Mouse (Mus musculus): ENCODE measurements around the gene Nmt2.

DNA sequence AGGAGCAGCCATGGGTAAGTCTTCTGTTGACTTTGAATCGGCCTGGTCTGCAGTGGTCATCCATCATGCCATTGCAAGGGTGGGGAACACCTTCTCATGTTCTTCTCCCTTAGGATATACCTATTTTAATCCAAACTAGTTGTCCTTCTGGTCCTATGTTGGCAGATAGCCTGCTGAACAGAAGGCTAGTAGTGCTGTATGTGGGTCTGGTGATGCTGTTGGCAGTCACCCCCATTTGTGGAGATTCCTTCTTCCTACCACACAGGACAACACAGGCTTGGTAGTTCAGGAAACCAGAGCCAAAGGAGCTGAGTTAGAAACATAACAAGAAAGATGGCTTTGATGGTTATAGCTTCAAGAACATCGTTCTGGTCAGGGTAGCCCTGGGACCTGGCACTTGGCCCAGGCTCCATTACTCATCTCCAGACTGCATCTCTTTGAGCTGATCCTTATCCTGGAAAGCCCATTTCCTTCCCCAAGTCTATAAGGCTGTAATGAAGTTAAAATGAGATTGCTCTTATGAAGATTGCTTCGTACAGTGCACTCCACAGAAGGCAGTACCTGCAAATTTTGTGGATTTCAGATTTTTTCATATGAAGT, 21.5 kb downstream of the Nmt2 start:
- no peak for TF ChIP-seq CTCF (conservative IDR thresholded peaks at IDR 0.05; ENCODE audit: low read length)
- no peak for TF ChIP-seq NANOG (IDR thresholded peaks at IDR 0.05; ENCODE audit: borderline replicate concordance, low read length)
